Mouse (Mus musculus): ENCODE measurements around the gene Fhdc1. TPM values are rescaled to one million over a fixed set of nuclear protein-coding genes. Genes with fewer than 3 reads are reported as not detected.

Fhdc1 gene
- polyA plus RNA-seq, 1 experiment = 6.8 TPM

DNA sequence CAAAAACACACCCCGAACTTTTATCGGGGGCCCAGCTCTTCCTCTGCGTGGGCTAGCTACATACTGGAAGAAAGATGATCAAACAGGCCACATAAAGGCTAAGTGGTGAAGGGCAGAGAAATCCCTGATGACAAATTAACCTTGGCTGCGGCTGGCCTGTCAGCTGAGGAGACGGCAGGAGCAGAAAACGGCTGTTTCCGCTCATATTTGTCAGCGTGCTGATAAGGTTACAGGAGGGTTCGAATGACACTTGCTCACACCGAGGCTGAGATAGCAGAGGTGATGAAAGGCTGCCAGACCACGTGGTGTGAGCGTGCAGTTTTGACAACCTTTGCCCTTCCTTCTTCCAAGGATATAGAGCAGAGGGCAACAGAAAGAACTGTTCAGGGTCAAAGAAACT is 19.3 kb downstream of the Fhdc1 start:
- 52% methylated on average over 12 of the region's 12 CpGs for WGBS
- Histone ChIP-seq H3K27ac (ENCODE audit: insufficient read depth, low read length) (no peak overlapping the region), H3K4me1 (ENCODE audit: control insufficient read depth, insufficient read depth, low read length) (no peaks in the 10 kb centered on the region), H3K4me3 (replicated peaks; ENCODE audit: insufficient read depth, low read depth, low read length) (no peak overlapping the region), H3K27me3 (ENCODE audit: control insufficient read depth, insufficient read depth, low read length) (no peaks in the 10 kb centered on the region)
- DNase-seq = no peak
- TF ChIP-seq CTCF (IDR thresholded peaks at IDR 0.05; ENCODE audit: borderline replicate concordance, insufficient read depth, low read depth, low read length) (no peak), POLR2A (IDR thresholded peaks at IDR 0.05; ENCODE audit: borderline replicate concordance, insufficient read depth, low read length) (no peak)

DNA sequence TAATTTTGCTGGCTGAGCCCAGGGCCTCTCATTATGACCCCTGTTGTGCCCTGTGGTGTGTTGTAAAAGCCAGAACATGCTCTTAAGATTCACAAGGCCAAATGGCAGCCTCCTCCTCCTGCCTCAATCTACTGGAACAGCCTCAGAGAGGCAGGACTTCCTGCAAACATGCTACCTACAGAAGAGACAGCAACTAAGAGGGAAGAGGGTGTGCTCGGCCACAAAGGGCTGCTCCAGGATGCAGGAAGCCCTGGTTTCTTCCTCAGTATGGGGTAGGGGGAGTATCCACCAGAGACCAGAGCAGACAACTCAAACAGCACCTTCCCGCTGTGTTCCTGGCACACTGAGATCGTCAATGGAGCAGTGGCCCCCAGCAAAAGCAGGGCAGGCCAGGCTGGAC is 19.7 kb downstream of the Fhdc1 start:
- TF ChIP-seq CTCF (IDR thresholded peaks at IDR 0.05; ENCODE audit: borderline replicate concordance, insufficient read depth, low read depth, low read length) = no peak
- no peak for TF ChIP-seq POLR2A (IDR thresholded peaks at IDR 0.05; ENCODE audit: borderline replicate concordance, insufficient read depth, low read length)
- Histone ChIP-seq H3K4me1 (ENCODE audit: control insufficient read depth, insufficient read depth, low read length) (no peaks in the 10 kb centered on the region), H3K27me3 (ENCODE audit: control insufficient read depth, insufficient read depth, low read length) (no peaks in the 10 kb centered on the region), H3K4me3 (replicated peaks; ENCODE audit: insufficient read depth, low read depth, low read length) (no peak overlapping the region), H3K27ac (ENCODE audit: insufficient read depth, low read length) (no peak overlapping the region)
- no peak for DNase-seq
- 45% methylated on average over 3 of the region's 3 CpGs for WGBS

- DNase-seq = no peak
- H3K4me1 ChIP-seq (ENCODE audit: control insufficient read depth, insufficient read depth, low read length) = no peaks in the 10 kb centered on the region
- no peak overlapping the region for H3K4me3 ChIP-seq (replicated peaks; ENCODE audit: insufficient read depth, low read depth, low read length)
- no peak overlapping the region for H3K27ac ChIP-seq (ENCODE audit: insufficient read depth, low read length)
- 60% methylated on average over 12 of the region's 12 CpGs for WGBS
- no peaks in the 10 kb centered on the region for H3K27me3 ChIP-seq (ENCODE audit: control insufficient read depth, insufficient read depth, low read length)
- no peak for TF ChIP-seq CTCF (IDR thresholded peaks at IDR 0.05; ENCODE audit: borderline replicate concordance, insufficient read depth, low read depth, low read length)
- TF ChIP-seq POLR2A (IDR thresholded peaks at IDR 0.05; ENCODE audit: borderline replicate concordance, insufficient read depth, low read length) = no peak
Measured at GRCm38 (mm10) chr3:84455733-84456417, 24.4 kb downstream of the Fhdc1 start.

DNA sequence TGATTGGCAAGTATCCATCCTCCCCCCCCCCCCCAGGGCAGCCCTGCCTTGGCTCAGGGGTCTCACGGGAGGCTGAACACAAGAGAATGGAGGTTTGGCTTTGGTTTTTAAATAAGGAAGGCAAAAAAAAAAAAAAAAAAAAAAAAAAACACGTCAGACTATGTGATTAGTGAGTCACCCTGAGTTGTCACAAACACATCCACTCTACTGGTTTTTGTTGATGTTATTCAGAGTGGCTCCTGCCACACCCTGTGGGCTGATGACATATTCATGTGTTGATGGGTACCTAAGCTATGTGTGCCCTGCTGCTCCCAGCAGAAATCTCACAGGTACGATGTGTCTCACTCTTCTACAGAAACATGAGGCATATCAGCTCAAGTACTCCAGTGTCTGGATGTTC is 29.6 kb downstream of the Fhdc1 start:
- no peak for TF ChIP-seq CTCF (IDR thresholded peaks at IDR 0.05; ENCODE audit: borderline replicate concordance, insufficient read depth, low read depth, low read length)
- TF ChIP-seq POLR2A (IDR thresholded peaks at IDR 0.05; ENCODE audit: borderline replicate concordance, insufficient read depth, low read length) = no peak
- Histone ChIP-seq H3K27ac (ENCODE audit: insufficient read depth, low read length) (no peak overlapping the region), H3K4me1 (ENCODE audit: control insufficient read depth, insufficient read depth, low read length) (no peaks in the 10 kb centered on the region), H3K27me3 (ENCODE audit: control insufficient read depth, insufficient read depth, low read length) (no peaks in the 10 kb centered on the region), H3K4me3 (replicated peaks; ENCODE audit: insufficient read depth, low read depth, low read length) (no peak overlapping the region)
- DNase-seq = no peak
- WGBS = 54% methylated on average over 3 of the region's 3 CpGs

GRCm38 (mm10) chr3:84449015-84449414 is 31.2 kb downstream of the Fhdc1 start:
- Histone ChIP-seq H3K4me1 (ENCODE audit: control insufficient read depth, insufficient read depth, low read length) (no peaks in the 10 kb centered on the region), H3K27ac (ENCODE audit: insufficient read depth, low read length) (no peak overlapping the region), H3K4me3 (replicated peaks; ENCODE audit: insufficient read depth, low read depth, low read length) (no peak overlapping the region), H3K27me3 (ENCODE audit: control insufficient read depth, insufficient read depth, low read length) (no peaks in the 10 kb centered on the region)
- 82% methylated on average over 9 of the region's 9 CpGs for WGBS
- DNase-seq = no peak
- TF ChIP-seq CTCF (IDR thresholded peaks at IDR 0.05; ENCODE audit: borderline replicate concordance, insufficient read depth, low read depth, low read length) (no peak), POLR2A (IDR thresholded peaks at IDR 0.05; ENCODE audit: borderline replicate concordance, insufficient read depth, low read length) (no peak)

DNA sequence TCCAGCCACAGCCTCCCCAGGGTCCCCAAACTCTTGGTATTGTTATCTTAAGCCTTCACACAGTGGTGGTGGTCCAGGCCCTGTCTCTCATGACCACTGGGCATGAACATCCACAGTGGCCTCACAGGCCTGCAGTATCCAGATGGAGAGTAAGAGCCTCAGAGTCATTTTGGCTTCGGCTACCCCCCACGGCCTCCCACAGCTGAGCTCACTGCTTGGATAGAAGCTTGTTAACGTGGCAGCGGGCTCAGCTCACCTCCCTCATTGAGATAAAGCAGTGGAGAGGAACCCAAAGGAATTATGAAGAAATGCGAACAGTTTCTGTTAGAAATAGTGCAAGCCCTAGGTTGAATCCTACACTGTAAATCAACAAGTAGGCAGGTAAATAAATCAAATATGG is 32.4 kb downstream of the Fhdc1 start:
- DNase-seq = no peak
- no peaks in the 10 kb centered on the region for H3K4me1 ChIP-seq (ENCODE audit: control insufficient read depth, insufficient read depth, low read length)
- H3K4me3 ChIP-seq (replicated peaks; ENCODE audit: insufficient read depth, low read depth, low read length) = no peak overlapping the region
- H3K27me3 ChIP-seq (ENCODE audit: control insufficient read depth, insufficient read depth, low read length) = no peaks in the 10 kb centered on the region
- TF ChIP-seq POLR2A (IDR thresholded peaks at IDR 0.05; ENCODE audit: borderline replicate concordance, insufficient read depth, low read length) (no peak), CTCF (IDR thresholded peaks at IDR 0.05; ENCODE audit: borderline replicate concordance, insufficient read depth, low read depth, low read length) (no peak)
- 58% methylated on average over 5 of the region's 5 CpGs for WGBS
- H3K27ac ChIP-seq (ENCODE audit: insufficient read depth, low read length) = no peak overlapping the region

DNA sequence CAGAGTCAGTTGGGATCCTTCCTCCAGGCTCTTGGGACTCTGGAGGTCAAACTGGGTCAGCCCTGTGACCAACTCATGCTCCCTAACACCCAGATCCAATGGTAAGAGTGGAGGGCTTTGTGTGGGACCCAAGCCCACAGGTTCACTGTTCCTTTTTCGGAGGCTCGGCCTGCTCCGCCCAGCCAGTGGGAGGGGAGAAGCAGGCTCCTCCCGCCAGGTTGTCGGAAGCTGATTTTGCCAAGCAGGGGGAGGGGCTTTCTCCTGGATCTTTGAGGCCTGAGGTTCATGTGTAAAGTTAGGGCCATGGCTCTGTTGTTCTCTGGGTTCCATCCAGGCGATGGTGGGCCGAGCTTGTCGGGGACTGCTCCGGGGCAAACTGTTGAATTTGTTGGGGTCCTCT is 34.4 kb downstream of the Fhdc1 start:
- H3K4me3 ChIP-seq (replicated peaks; ENCODE audit: insufficient read depth, low read depth, low read length) = no peak overlapping the region
- 64% methylated on average over 9 of the region's 9 CpGs for WGBS
- H3K4me1 ChIP-seq (ENCODE audit: control insufficient read depth, insufficient read depth, low read length) = no peaks in the 10 kb centered on the region
- TF ChIP-seq CTCF (IDR thresholded peaks at IDR 0.05; ENCODE audit: borderline replicate concordance, insufficient read depth, low read depth, low read length) = no peak
- no peak for TF ChIP-seq POLR2A (IDR thresholded peaks at IDR 0.05; ENCODE audit: borderline replicate concordance, insufficient read depth, low read length)
- no peaks in the 10 kb centered on the region for H3K27me3 ChIP-seq (ENCODE audit: control insufficient read depth, insufficient read depth, low read length)
- DNase-seq = no peak
- no peak overlapping the region for H3K27ac ChIP-seq (ENCODE audit: insufficient read depth, low read length)

GRCm38 (mm10) chr3:84442890-84443289 is 37.3 kb downstream of the Fhdc1 start:
- Histone ChIP-seq H3K27ac (ENCODE audit: insufficient read depth, low read length) (no peak overlapping the region), H3K27me3 (ENCODE audit: control insufficient read depth, insufficient read depth, low read length) (no peaks in the 10 kb centered on the region), H3K4me1 (ENCODE audit: control insufficient read depth, insufficient read depth, low read length) (no peaks in the 10 kb centered on the region), H3K4me3 (replicated peaks; ENCODE audit: insufficient read depth, low read depth, low read length) (no peak overlapping the region)
- no peak for TF ChIP-seq POLR2A (IDR thresholded peaks at IDR 0.05; ENCODE audit: borderline replicate concordance, insufficient read depth, low read length)
- TF ChIP-seq CTCF (IDR thresholded peaks at IDR 0.05; ENCODE audit: borderline replicate concordance, insufficient read depth, low read depth, low read length) = no peak
- DNase-seq = no peak
- WGBS = 88% methylated on average over 4 of the region's 4 CpGs

Data from cerebellum, adult 2 months (tissue).